Mouse (Mus musculus) bone marrow, adult 2 months (tissue): ENCODE results near the gene Map3k1. TPM values are rescaled to one million over a fixed set of nuclear protein-coding genes. Genes with fewer than 3 reads are reported as not detected.

Source experiments
- H3K27ac ChIP-seq: fragments of 200-500 bp; 2 replicates; pipeline ENCODE4 v1.5.1; 2012; ENCODE audit warnings: low read depth, mild to moderate bottlenecking, control low read depth, inconsistent platforms, low read length; ENCODE audit not compliant: control insufficient read depth, poor library complexity, insufficient read depth
- H3K4me1 ChIP-seq: fragments of 200-500 bp; 2 replicates; pipeline ENCODE4 v1.6.1; 2011; ENCODE audit warnings: low read length; ENCODE audit not compliant: control insufficient read depth, insufficient read depth
- H3K4me3 ChIP-seq: fragments of 200-500 bp; replicated peaks from 2 replicates; pipeline ENCODE3; 2011; ENCODE audit warnings: mild to moderate bottlenecking, low read depth, low read length, control low read depth; ENCODE audit not compliant: control insufficient read depth
- CTCF ChIP-seq: fragments of 200-500 bp; IDR thresholded peaks from 2 replicates; pipeline ENCODE4 v1.5.1; 2011; ENCODE audit warnings: low read length, control low read depth; ENCODE audit not compliant: control insufficient read depth, insufficient read depth
- POLR2A ChIP-seq: fragments of 200-500 bp; IDR thresholded peaks from 2 replicates; pipeline ENCODE4 v1.6.1; 2011; ENCODE audit warnings: low read depth, mild to moderate bottlenecking, control low read depth, low read length, borderline replicate concordance; ENCODE audit not compliant: control insufficient read depth
- WGBS: fragments of 180-500 bp; shearing (Covaris S2); methylation state at CpG from one replicate; pipeline ENCODE4 v1.1.7; 2018; 5-methylcytosine and 5-hydroxymethylcytosine counted together
- polyA plus RNA-seq: library from polyadenylated mRNA; stranded (reverse); fragments of >200 nt; gene quantifications from 2 replicates; pipeline ENCODE4 v1.2.4, GENCODE M21; 2011; ENCODE audit warnings: low replicate concordance; ENCODE audit not compliant: missing spikeins, insufficient read depth, insufficient read length

The Map3k1 gene
- polyA plus RNA-seq, 1 experiment: 30.7 TPM

DNA sequence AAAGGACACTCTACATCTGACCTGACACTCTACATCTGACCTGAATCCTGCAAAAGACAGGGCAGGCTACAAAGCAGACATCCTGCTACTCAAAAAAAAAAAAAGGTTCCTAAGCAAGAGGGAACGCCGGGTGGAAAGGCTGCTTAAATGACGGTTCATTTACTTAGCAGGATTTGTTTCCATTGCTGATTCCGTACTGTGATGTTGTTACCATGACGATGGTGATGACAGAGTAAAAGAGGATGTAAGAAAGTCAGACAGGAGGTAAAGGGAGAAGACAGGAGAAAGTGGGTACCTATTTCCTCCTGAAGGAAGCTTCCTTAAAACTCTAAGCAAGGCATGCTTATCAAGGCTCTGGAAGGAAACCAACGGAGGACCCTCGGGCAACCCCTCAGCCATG is 31.6 kb downstream of the Map3k1 start:
- no peak for TF ChIP-seq POLR2A
- no peak for TF ChIP-seq CTCF
- WGBS: 62% methylated on average over 7 of the region's 7 CpGs
- peaks cover 1% of the 10 kb centered on the region for H3K4me1 ChIP-seq
- H3K4me3 ChIP-seq: no peak overlapping the region
- H3K27ac ChIP-seq: no peak overlapping the region

DNA sequence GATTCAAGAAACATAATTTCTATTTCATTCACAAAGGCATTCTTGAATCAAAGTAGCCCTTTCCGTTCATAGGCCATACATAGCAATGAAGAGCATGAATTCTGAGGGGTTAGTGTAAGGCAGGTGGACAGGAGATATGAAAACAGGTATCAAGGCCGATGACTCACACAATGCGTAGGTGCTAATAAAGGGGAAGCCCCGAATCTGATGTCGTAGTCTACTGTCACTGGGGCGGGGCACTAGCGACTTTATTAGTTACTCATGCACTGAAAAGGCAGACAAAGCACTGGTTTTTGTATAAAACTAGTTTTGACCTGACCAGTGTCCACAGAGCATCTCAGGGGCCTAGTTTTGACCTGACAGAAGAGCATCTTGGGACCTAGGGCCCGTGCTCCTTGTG is 36.7 kb downstream of the Map3k1 start:
- Histone ChIP-seq H3K4me1 (no peaks in the 10 kb centered on the region), H3K4me3 (no peak overlapping the region), H3K27ac (no peak overlapping the region)
- no peak for TF ChIP-seq CTCF
- TF ChIP-seq POLR2A: no peak
- WGBS: 86% methylated on average over 8 of the region's 8 CpGs

- 47% methylated on average over 7 of the region's 7 CpGs for WGBS
- no peaks in the 10 kb centered on the region for H3K4me1 ChIP-seq
- H3K4me3 ChIP-seq: no peak overlapping the region
- TF ChIP-seq CTCF: peak; percentile 55
- TF ChIP-seq POLR2A: no peak
- H3K27ac ChIP-seq: no peak overlapping the region
Measured at GRCm38 (mm10) chr13:111771232-111771631, 37.6 kb downstream of the Map3k1 start.

DNA sequence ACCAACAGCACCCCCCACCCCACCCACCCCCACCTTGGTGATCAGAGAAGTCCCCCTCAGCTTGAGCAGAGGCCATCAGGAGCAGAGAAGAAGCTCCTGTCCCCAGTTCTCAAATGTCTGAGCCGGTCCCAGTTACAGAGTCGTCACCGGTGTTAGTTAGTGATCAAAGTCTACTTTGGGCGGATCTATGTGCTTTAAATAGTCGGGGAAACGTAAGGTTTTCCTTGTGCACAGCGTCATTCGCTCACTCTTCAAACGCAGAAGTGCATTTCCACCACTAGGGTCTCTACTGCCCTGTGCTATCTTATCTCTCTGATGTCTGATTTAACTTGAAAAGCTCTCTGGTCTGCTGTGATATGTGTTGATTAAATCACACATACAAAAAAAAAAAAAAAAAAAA is 38.0 kb downstream of the Map3k1 start:
- Histone ChIP-seq H3K27ac (no peak overlapping the region), H3K4me1 (no peaks in the 10 kb centered on the region), H3K4me3 (no peak overlapping the region)
- TF ChIP-seq CTCF: no peak
- no peak for TF ChIP-seq POLR2A
- WGBS: 92% methylated on average over 9 of the region's 9 CpGs

GRCm38 (mm10) chr13:111762526-111762925 is 46.3 kb downstream of the Map3k1 start:
- TF ChIP-seq CTCF (no peak), POLR2A (no peak)
- WGBS: 52% methylated on average over 12 of the region's 12 CpGs
- Histone ChIP-seq H3K4me3 (no peak overlapping the region), H3K27ac (no peak overlapping the region), H3K4me1 (no peaks in the 10 kb centered on the region)

DNA sequence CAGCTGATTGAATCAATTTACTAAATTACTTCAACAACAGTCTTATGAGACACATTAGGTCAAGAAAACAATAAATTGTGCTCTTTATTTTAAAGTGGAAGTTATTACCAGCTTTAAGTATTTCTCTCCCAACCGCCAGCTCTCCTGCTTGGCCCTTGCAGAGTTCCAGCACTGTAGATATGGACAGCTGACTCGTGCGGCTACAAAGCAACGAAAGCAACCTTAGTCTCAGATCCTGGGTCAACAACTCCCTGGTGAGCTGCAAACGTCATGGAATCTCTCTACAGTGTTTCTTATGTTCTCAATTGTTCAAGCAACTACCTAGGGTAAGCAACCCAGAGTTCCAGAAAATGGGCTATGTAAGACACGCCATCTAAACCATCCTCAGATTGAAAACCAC is 51.8 kb downstream of the Map3k1 start:
- Histone ChIP-seq H3K4me3 (no peak overlapping the region), H3K27ac (no peak overlapping the region), H3K4me1 (no peaks in the 10 kb centered on the region)
- TF ChIP-seq POLR2A: no peak
- no peak for TF ChIP-seq CTCF
- whole genome bisulfite sequencing: 94% methylated on average over 6 of the region's 6 CpGs

DNA sequence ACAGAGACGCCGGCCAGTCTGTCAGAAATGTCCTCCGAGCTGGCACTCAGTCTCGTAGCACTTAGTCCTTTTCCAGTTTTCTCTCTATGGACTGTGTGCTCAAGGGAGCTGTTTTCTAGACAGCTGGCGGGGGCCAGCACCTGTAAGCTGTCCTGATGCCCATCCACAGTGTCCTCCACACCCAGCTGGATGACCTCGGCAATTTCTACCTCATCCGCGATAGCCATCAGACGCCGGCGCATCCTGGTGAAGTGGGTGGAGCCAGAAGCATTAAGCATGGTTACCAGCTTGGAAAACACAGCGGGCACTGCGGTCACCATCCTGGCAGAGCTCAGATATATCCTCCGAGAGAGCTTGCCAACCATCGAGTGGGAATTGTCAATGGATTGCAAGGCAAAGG is 52.9 kb downstream of the Map3k1 start:
- WGBS: 96% methylated on average over 15 of the region's 15 CpGs
- H3K4me3 ChIP-seq: no peak overlapping the region
- TF ChIP-seq POLR2A: no peak
- no peak for TF ChIP-seq CTCF
- no peaks in the 10 kb centered on the region for H3K4me1 ChIP-seq
- H3K27ac ChIP-seq: no peak overlapping the region

DNA sequence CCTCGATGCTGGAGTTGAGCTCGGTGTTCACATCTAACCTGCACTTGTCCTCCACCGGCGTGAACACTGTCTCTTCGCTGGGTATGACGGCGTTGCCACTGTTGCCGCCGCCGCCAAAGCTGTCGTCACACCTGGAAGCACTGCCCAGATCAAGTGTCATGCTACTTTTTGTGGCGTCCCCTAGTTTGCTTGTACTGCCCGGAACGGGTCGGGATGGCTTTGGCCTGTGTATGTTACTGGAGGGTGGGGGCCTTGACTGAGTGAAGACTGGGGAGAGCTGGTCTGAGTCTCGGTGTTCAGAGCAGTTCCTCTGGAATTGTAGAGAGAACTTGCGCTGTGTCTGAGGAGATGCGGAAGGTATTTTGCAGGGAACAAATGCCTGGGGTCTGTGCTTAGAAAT is 53.4 kb downstream of the Map3k1 start:
- Histone ChIP-seq H3K4me1 (no peaks in the 10 kb centered on the region), H3K27ac (no peak overlapping the region), H3K4me3 (no peak overlapping the region)
- 97% methylated on average over 18 of the region's 18 CpGs for WGBS
- TF ChIP-seq CTCF (no peak), POLR2A (no peak)

DNA sequence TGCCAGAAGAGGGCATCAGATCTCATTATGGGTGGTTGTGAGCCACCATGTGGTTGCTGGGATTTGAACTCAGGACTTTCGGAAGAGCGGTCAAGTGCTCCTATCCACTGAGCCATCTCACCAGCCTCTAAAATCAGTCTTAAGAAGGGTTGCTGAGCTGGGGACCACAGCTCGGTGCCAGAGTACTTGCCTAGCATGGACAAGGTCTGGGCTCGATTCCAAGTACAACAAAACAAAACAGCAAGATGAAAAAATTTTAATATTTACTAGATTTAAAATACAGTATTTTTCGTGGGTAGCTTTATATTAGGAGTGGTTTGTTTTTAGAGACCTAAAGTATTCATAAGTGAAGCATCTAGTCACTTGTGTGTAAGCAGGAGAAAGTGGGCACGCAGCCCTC is 55.5 kb downstream of the Map3k1 start:
- H3K4me3 ChIP-seq: no peak overlapping the region
- no peak overlapping the region for H3K27ac ChIP-seq
- no peak for TF ChIP-seq POLR2A
- no peak for TF ChIP-seq CTCF
- no peaks in the 10 kb centered on the region for H3K4me1 ChIP-seq
- 91% methylated on average over 6 of the region's 6 CpGs for WGBS
